Mouse (Mus musculus) WW6 (cell line): Measurements from ENCODE around the gene Cnbd2.
"Not testable (repeated sequence)": the region's sequence is repeated elsewhere in the genome, so short reads cannot be mapped to it uniquely, and the experiment has no call there.

ENCODE experiments used
- DNase-seq: peaks from one replicate; pipeline ENCODE4 v3.0.0-alpha.2; 2013; ENCODE audit warnings: low read depth, low spot score

Gene Cnbd2

GRCm38 (mm10) chr2:156381350-156381749 lies 69.3 kb downstream of the Cnbd2 start:
- DNase-seq: no peak

- DNase-seq: not testable (repeated sequence)
Measured at GRCm38 (mm10) chr2:156392461-156393154, 80.5 kb downstream of the Cnbd2 start.

- no peak for DNase-seq
Measured at GRCm38 (mm10) chr2:156393155-156393828, 81.2 kb downstream of the Cnbd2 start.

GRCm38 (mm10) chr2:156394282-156394681 lies 82.2 kb downstream of the Cnbd2 start:
- DNase-seq: no peak

- no peak for DNase-seq
Measured at GRCm38 (mm10) chr2:156396096-156396495, 84.0 kb downstream of the Cnbd2 start.

GRCm38 (mm10) chr2:156397988-156398387 lies 85.9 kb downstream of the Cnbd2 start:
- no peak for DNase-seq

- DNase-seq: no peak
Measured at GRCm38 (mm10) chr2:156399485-156399884, 87.4 kb downstream of the Cnbd2 start.

- no peak for DNase-seq
Measured at GRCm38 (mm10) chr2:156401331-156401730, 89.2 kb downstream of the Cnbd2 start.

- DNase-seq: no peak
Measured at GRCm38 (mm10) chr2:156402036-156402435, 89.9 kb downstream of the Cnbd2 start.

GRCm38 (mm10) chr2:156406987-156407386 lies 94.9 kb downstream of the Cnbd2 start:
- no peak for DNase-seq

- DNase-seq: no peak
Measured at GRCm38 (mm10) chr2:156408168-156408567, 96.1 kb downstream of the Cnbd2 start.

GRCm38 (mm10) chr2:156411348-156411747 lies 99.2 kb downstream of the Cnbd2 start:
- DNase-seq: not testable (repeated sequence)

GRCm38 (mm10) chr2:156414996-156415395 lies 102.9 kb downstream of the Cnbd2 start:
- no peak for DNase-seq

GRCm38 (mm10) chr2:156415674-156416073 lies 103.6 kb downstream of the Cnbd2 start:
- no peak for DNase-seq

GRCm38 (mm10) chr2:156417194-156417593 lies 105.1 kb downstream of the Cnbd2 start:
- no peak for DNase-seq

GRCm38 (mm10) chr2:156418467-156418866 lies 106.4 kb downstream of the Cnbd2 start:
- no peak for DNase-seq

GRCm38 (mm10) chr2:156420327-156420693 lies 108.2 kb downstream of the Cnbd2 start:
- DNase-seq: no peak

- no peak for DNase-seq
Measured at GRCm38 (mm10) chr2:156420694-156421380, 108.7 kb downstream of the Cnbd2 start, which contains the start of gene Epb41l1. Gene Epb41l1, plus strand, starts transcription at chr2:156420909.

GRCm38 (mm10) chr2:156421381-156422110 lies 109.4 kb downstream of the Cnbd2 start:
- no peak for DNase-seq

- no peak for DNase-seq
Measured at GRCm38 (mm10) chr2:156422631-156423030, 110.5 kb downstream of the Cnbd2 start.

GRCm38 (mm10) chr2:156423672-156424071 lies 111.6 kb downstream of the Cnbd2 start:
- DNase-seq: no peak
